Mouse (Mus musculus): ENCODE results near the gene Gabrr1. TPM values are rescaled to one million over a fixed set of nuclear protein-coding genes. Genes with fewer than 3 reads are reported as not detected.

Gene Gabrr1
- not detected in 4 replicates for total RNA-seq (2023)

DNA sequence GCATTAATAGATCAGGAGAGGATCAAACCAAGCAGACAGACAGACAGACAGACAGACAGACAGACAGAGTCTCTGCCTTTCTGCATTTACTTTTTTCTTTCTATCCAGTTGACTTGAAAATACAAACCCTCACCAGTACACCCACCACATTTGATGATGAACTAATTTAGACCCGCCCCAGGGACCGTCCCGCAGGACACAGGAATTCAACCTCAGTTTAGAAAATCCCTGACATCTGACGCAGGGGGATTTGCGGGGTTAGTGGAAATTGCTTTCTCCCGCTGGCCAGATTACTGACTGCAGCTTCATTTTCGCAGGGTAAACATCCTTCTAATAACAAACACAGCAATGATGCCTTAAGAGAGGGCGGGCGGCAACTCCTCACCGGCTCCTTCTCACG lies at the start of gene Gabrr1:
Gabrr1 (plus strand) TSS at position 301 of the 400 bp plus-strand sequence.

DNA sequence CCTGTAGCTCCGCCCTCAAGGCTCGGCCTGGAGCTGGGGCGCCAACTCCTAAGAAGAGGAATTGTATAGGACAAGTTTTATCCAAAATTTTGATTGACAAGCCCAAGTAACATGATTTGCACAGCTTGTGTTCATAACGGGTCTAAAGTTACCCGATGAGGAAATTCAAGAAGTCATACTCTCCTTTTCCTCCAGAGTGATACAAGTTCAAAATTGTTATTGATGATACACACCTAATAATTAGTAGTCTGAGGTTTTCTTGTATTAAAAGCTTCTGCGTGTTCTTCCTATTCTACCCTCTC lies 57.4 kb downstream of the Gabrr1 start, which contains the start of gene Pm20d2:
Pm20d2 (minus strand) TSS at position 3 of the 302 bp plus-strand sequence.

GRCm38 (mm10) chr4:33208881-33209841 lies 76.8 kb downstream of the Gabrr1 start, which contains the start of gene Srsf12:
TSS of gene Srsf12 (plus strand) at chr4:33208991.

Other genes starting within 250 kb of the Gabrr1 start
- gene Ankrd6, start 181.7 kb upstream of the Gabrr1 start, total RNA-seq (2023): 0.63 to 1.6 TPM (median 0.72 TPM) in 4 replicates
- 3.2 to 4.5 TPM (median 4.0 TPM) in 4 replicates for gene Rragd, start 149.5 kb upstream of the Gabrr1 start, total RNA-seq (2023)
- 90.3 to 104 TPM (median 99.5 TPM) in 4 replicates for gene Ube2j1, start 101.1 kb upstream of the Gabrr1 start, total RNA-seq (2023)
- 2.9 TPM in 1 of 4 replicates, not detected in the others for gene Gabrr2, start 69.5 kb upstream of the Gabrr1 start, total RNA-seq (2023)
- 0.57 TPM in 1 of 4 replicates, not detected in the others for gene Pm20d2, start 57.2 kb downstream of the Gabrr1 start, total RNA-seq (2023)
- gene Srsf12, start 76.5 kb downstream of the Gabrr1 start, total RNA-seq (2023): 0.24 TPM in 1 of 4 replicates, not detected in the others
- 683 to 784 TPM (median 758 TPM) in 4 replicates for gene Pnrc1, start 157.6 kb downstream of the Gabrr1 start, total RNA-seq (2023)
- 38.2 to 47.6 TPM (median 43.4 TPM) in 4 replicates for gene Rngtt, start 177.8 kb downstream of the Gabrr1 start, total RNA-seq (2023)

Data from B cell, adult 62 days (primary cell).